Mouse (Mus musculus): ENCODE data around the gene Prpf6.

DNA sequence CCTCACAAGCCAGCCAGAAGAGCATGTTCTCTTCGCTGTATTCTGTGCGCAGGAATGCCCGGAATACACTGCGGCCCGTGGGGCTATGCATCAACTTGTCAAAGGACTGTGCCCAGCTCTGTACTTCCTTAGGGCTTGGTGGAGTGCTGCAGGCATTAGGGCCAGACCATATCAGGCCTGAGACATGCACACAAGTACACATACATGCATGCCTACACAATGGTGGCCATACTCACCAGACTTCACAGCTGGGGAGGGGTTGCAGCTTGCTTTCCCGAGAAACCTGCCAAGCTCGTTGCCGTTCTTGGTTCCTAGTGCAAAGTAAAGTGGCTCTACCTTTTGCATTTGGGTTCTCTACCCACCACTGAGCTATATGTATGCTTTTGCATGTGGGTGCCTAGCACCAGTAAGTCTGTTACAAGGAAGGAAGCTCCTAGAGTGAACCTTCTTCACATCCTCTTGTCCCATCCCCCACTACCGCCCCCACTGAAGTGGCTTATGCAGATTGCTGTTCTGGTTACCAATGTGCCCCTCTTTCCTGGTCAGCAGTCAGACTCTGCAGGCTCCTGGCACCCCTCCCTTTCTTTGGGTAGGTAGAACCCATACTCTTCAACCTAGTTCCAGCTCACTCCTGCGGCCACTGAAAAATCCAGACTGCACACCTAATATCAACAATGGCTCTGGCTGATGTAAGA, 97.9 kb downstream of the Prpf6 start:
- TF ChIP-seq GATA1 (IDR thresholded peaks at IDR 0.05; ENCODE audit: borderline replicate concordance, low read length) (no peak), FLI1 (IDR thresholded peaks at IDR 0.05; ENCODE audit: low read length) (no peak)

Data from megakaryocyte, embryonic 14.5 days (primary cell).